Mouse (Mus musculus) ES-Bruce4 (cell line): ENCODE results near the gene Nmnat3.

Experiments
- CTCF ChIP-seq: IDR thresholded peaks from one replicate; pipeline ENCODE4 v1.8.1; 2011; ENCODE audit warnings: low read depth, low read length
- EP300 ChIP-seq: IDR thresholded peaks from 2 replicates; pipeline ENCODE4 v1.6.1; 2011; ENCODE audit warnings: low read depth, low read length; ENCODE audit not compliant: insufficient read depth
- POLR2A ChIP-seq: IDR thresholded peaks from one replicate; pipeline ENCODE4 v1.8.1; 2011; ENCODE audit warnings: low read length; ENCODE audit not compliant: insufficient read depth

- TF ChIP-seq CTCF, result peak; percentile 71
- TF ChIP-seq EP300, result no peak
- no peak for TF ChIP-seq POLR2A
These were observed 155.4 kb downstream of the Nmnat3 start for GRCm38 (mm10) chr9:98442638-98443037.
